Mouse (Mus musculus): ENCODE data around the gene Ankrd49. TPM values are rescaled to one million over a fixed set of nuclear protein-coding genes. Genes with fewer than 3 reads are reported as not detected.

The Ankrd49 gene
- 21.1 and 25.9 TPM in 2 replicates for polyA plus RNA-seq (2011; ENCODE audit: insufficient read length, low read depth, missing spikeins)

DNA sequence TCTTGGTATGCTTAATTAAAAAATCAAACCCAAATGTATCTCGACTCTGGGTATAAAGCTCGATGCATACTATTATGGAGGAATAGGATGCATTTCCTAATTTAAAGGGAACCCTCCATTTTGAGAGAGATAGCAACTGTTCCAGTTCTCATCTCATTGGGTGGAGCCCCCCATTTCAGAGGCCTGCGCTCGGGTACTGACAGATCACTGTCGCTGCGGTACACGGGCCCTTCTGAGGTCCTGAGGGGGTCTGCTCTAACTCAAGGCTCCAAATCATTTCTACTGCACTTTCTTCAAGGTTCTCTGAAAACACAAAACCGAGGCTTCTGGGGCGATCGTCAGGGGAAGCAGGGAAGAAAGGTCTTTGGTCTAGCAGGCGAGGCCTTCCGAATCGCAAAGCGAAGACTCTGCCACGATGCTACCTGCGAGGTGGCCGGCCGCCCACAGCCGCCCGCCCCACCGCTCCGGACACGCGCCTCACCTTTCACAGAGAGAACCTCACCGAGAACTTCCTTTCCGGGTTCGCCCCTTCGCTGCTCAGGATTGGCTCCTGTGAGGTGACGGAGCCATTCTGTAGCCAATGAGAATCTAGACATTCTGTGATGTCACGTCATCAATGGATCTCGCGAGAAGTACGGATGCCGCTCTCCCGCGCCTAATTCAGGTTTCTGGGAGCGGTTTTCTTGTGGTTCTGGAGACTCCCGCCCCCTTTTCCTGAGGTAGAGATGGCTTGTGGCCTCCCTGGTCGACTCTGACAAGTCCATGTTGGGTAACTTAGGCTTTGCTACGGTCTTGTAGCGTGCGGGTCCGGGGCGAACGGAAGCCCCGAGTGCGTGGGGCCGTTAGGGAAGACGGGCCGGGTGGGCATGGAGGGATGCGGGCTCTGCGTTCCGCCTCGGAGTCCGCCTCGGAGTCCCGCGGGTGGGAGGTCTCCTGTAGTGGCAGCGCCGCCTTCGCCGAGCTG lies at the start of gene Ankrd49, which contains the start of gene Mre11a:
Gene Ankrd49, minus strand, starts transcription at position 818 of the 964 bp plus-strand sequence.
Gene Mre11a, plus strand, starts transcription at position 616 of the 964 bp plus-strand sequence.
- H3K4me3 ChIP-seq (ENCODE audit: insufficient read depth, low read length): peak within 1 kb of the TSS; percentile 93
- TF ChIP-seq POLR2A (IDR thresholded peaks at IDR 0.05; ENCODE audit: low read depth, low read length) (peak; percentile 70), CTCF (IDR thresholded peaks at IDR 0.05; ENCODE audit: borderline replicate concordance, insufficient read depth, low read length) (no peak)
- H3K4me1 ChIP-seq (ENCODE audit: control insufficient read depth, insufficient read depth, low read length): no peaks in the 10 kb centered on the region
- H3K27ac ChIP-seq (ENCODE audit: insufficient read depth, low read length): peak within 1 kb of the TSS; percentile 86

DNA sequence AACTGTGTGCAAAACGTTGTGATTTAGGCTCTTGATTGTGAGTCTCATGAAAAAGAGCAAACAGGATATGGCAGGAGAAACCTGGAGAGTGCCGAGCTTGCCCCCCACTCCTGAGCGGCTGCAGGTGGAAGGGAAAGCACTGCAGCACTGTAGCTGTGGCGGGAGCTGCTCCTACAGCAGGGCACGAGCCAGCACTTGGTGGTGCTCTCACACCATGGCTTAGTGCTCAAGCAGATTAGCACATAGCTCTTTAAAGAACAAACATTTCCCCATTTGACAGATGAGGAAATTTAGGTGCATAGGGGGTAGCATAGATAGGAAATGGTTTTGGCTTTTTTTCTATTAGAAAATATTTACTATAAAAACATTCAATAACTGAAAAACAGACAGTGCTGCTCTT lies 47.4 kb upstream of the Ankrd49 start:
- H3K4me3 ChIP-seq (ENCODE audit: insufficient read depth, low read length): no peak overlapping the region
- TF ChIP-seq CTCF (IDR thresholded peaks at IDR 0.05; ENCODE audit: borderline replicate concordance, insufficient read depth, low read length) (no peak), POLR2A (IDR thresholded peaks at IDR 0.05; ENCODE audit: low read depth, low read length) (no peak)
- H3K4me1 ChIP-seq (ENCODE audit: control insufficient read depth, insufficient read depth, low read length): no peaks in the 10 kb centered on the region
- no peak overlapping the region for H3K27ac ChIP-seq (ENCODE audit: insufficient read depth, low read length)

DNA sequence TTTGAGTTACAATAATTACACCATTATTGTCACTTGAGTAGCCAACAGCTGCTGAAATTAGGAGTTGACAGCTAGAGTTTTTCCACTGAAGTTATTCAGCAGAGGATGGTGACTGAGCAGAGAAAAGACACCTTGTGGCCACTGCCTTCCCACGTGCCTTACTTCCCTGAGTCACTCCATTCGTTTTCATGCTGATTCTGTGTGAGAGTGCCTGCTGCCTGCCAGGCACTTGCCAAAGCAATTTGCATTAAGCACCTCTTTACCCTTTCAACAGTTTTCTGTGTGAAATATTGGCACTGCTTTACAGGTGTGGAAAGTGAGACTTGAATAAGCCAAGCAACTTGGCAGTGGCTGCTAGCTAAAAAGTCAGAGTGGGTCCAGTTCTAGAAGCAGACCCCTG lies 43.2 kb upstream of the Ankrd49 start:
- Histone ChIP-seq H3K27ac (ENCODE audit: insufficient read depth, low read length) (no peak overlapping the region), H3K4me1 (ENCODE audit: control insufficient read depth, insufficient read depth, low read length) (no peaks in the 10 kb centered on the region), H3K4me3 (ENCODE audit: insufficient read depth, low read length) (no peak overlapping the region)
- no peak for TF ChIP-seq CTCF (IDR thresholded peaks at IDR 0.05; ENCODE audit: borderline replicate concordance, insufficient read depth, low read length)
- TF ChIP-seq POLR2A (IDR thresholded peaks at IDR 0.05; ENCODE audit: low read depth, low read length): no peak

DNA sequence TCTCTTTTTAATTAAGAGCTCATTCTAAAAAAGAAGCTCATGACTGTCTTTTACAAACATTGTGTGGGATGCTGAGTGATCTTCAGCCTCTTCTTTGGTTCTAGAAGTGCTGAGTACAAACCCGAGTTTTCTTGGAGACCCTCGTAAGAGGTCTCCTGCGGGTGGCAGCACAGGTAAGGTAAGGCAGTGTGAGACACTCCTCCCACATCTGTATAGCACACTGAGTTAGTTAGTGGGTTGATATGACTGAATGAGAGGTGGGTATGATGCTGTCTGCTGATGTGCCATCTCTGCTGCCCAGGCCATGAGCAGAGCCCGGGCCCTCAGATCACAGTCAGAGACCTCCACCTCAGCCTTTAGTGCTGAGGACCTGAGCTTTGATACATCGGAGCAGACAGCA lies 40.2 kb upstream of the Ankrd49 start:
- H3K4me3 ChIP-seq (ENCODE audit: insufficient read depth, low read length): no peak overlapping the region
- H3K4me1 ChIP-seq (ENCODE audit: control insufficient read depth, insufficient read depth, low read length): no peaks in the 10 kb centered on the region; the same call in 1 of the 2 replicates
- TF ChIP-seq POLR2A (IDR thresholded peaks at IDR 0.05; ENCODE audit: low read depth, low read length) (no peak), CTCF (IDR thresholded peaks at IDR 0.05; ENCODE audit: borderline replicate concordance, insufficient read depth, low read length) (no peak)
- no peak overlapping the region for H3K27ac ChIP-seq (ENCODE audit: insufficient read depth, low read length)

DNA sequence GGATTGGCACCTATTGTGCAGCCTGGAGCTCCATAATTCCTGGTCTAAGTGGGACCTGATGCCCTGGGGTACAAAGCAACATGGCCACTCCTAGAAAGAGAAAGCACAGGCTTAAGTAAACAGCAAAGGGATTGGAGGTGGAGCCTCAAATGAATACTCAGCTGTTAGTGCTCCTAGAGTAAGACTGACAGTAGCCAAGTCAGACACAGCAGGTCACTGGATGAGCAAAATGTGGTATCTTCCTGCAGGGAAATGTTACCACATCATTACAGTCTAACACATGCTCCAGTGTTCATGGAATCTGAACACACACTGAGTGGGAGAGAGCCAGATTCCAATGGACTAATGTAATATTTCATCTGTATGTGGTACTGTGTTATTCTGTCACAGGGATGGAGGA lies 36.7 kb upstream of the Ankrd49 start:
- Histone ChIP-seq H3K4me1 (ENCODE audit: control insufficient read depth, insufficient read depth, low read length) (no peaks in the 10 kb centered on the region; the same call in 1 of the 2 replicates), H3K4me3 (ENCODE audit: insufficient read depth, low read length) (no peak overlapping the region), H3K27ac (ENCODE audit: insufficient read depth, low read length) (no peak overlapping the region)
- TF ChIP-seq CTCF (IDR thresholded peaks at IDR 0.05; ENCODE audit: borderline replicate concordance, insufficient read depth, low read length) (no peak), POLR2A (IDR thresholded peaks at IDR 0.05; ENCODE audit: low read depth, low read length) (no peak)

DNA sequence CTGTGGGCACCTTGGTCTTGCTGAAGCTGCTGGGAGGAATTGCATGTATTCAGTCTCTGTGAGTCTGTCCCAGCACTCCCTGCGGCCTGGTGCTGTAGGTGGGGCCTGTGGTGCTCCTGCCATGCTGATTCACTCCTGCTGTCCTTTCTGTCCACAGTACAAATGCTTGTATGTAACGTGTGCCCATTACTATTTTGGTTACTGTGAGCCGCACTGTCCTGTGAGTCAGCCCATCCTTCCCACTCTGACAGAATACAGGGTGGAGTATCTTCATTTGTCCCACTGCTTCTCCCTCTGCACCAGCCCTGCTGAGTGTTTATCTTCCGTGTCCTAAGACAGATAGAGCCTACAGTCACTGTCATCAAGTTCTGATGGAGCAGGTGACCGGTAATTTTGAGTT lies 25.5 kb upstream of the Ankrd49 start:
- Histone ChIP-seq H3K4me1 (ENCODE audit: control insufficient read depth, insufficient read depth, low read length) (no peaks in the 10 kb centered on the region), H3K4me3 (ENCODE audit: insufficient read depth, low read length) (no peak overlapping the region), H3K27ac (ENCODE audit: insufficient read depth, low read length) (no peak overlapping the region)
- TF ChIP-seq CTCF (IDR thresholded peaks at IDR 0.05; ENCODE audit: borderline replicate concordance, insufficient read depth, low read length): no peak
- TF ChIP-seq POLR2A (IDR thresholded peaks at IDR 0.05; ENCODE audit: low read depth, low read length): no peak

DNA sequence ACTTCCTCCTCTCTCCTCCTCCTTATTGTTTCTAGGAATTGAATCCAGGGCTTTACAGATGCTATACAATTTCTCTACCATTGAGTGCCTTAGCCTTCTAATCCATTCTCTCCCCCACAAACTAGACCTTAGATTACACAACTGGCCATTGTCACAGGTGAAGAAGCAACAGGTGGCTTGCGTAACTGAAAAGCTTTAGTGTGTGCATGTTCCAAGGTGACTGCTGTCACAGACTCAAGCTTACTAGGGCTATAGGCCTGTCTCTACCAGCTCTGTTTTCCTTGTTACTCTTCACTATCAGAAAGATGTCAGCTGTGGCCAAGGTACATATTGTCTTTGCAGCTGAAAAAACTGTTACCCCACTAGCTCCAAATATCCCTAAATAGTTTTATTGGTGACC lies 22.1 kb upstream of the Ankrd49 start:
- Histone ChIP-seq H3K4me3 (ENCODE audit: insufficient read depth, low read length) (no peak overlapping the region), H3K27ac (ENCODE audit: insufficient read depth, low read length) (no peak overlapping the region), H3K4me1 (ENCODE audit: control insufficient read depth, insufficient read depth, low read length) (no peaks in the 10 kb centered on the region)
- TF ChIP-seq CTCF (IDR thresholded peaks at IDR 0.05; ENCODE audit: borderline replicate concordance, insufficient read depth, low read length) (no peak), POLR2A (IDR thresholded peaks at IDR 0.05; ENCODE audit: low read depth, low read length) (no peak)

DNA sequence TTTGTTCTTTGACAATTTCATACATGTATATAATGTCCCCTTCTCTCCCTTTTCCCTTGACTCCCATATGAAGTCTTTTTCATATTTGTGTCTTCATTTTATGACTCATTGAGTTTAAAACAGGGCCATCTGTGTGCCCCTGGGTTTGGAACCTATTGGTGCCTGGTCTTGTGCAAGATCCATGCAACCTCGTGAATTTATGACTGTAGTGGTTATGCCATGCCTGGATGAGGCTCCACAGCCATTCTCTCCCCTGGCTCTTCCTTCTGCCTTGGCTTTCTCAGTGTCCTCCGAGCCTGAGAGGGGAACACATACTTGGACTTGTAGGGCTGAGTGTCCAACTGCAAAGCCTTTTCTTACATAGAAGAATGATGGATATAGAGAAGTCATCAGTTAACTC lies 21.1 kb upstream of the Ankrd49 start:
- H3K4me3 ChIP-seq (ENCODE audit: insufficient read depth, low read length): no peak overlapping the region
- H3K27ac ChIP-seq (ENCODE audit: insufficient read depth, low read length): no peak overlapping the region
- no peaks in the 10 kb centered on the region for H3K4me1 ChIP-seq (ENCODE audit: control insufficient read depth, insufficient read depth, low read length)
- no peak for TF ChIP-seq CTCF (IDR thresholded peaks at IDR 0.05; ENCODE audit: borderline replicate concordance, insufficient read depth, low read length)
- TF ChIP-seq POLR2A (IDR thresholded peaks at IDR 0.05; ENCODE audit: low read depth, low read length): no peak

DNA sequence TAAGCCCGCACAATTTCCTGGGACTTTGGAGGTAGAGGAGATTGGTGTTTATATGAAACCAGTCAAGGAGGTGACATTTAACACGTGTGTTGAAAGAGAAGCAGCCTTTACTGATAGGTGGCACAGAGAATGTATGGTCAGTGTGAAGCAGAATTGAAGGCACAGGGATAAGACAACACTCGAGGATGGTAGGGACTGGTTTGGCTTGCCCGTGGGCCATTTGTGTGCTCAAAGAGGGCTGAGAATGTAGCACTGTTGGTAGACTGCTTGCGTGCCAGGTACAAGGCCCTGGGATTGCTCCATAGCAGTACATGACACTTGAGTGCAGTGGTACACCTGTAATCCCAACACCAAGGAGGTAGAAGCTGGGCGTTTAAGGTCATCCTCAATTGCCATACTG lies 2.7 kb upstream of the Ankrd49 start:
- no peak for TF ChIP-seq CTCF (IDR thresholded peaks at IDR 0.05; ENCODE audit: borderline replicate concordance, insufficient read depth, low read length)
- no peak for TF ChIP-seq POLR2A (IDR thresholded peaks at IDR 0.05; ENCODE audit: low read depth, low read length)
- Histone ChIP-seq H3K27ac (ENCODE audit: insufficient read depth, low read length) (no peak overlapping the region), H3K4me3 (ENCODE audit: insufficient read depth, low read length) (no peak overlapping the region), H3K4me1 (ENCODE audit: control insufficient read depth, insufficient read depth, low read length) (no peaks in the 10 kb centered on the region)

DNA sequence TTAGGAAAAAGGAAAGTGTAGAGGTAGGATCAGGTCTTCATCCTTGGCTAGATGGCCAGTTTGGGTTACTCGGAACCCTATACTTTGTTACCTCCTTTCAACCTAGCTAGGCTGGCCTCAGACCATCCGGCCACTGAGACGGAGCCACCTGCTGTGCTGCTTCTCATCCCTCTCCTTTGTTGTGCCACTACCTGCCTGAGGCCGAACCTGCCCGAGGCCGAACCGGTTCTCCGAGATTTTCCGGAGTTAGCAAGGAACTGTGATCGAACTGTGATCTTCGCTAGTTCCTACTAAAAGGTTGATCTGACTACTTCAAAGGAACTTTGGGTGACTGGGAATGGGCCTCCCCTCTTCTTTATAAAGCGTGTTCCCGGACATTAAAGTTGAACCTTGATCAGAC lies 6.3 kb downstream of the Ankrd49 start:
- no peak for TF ChIP-seq POLR2A (IDR thresholded peaks at IDR 0.05; ENCODE audit: low read depth, low read length)
- Histone ChIP-seq H3K4me3 (ENCODE audit: insufficient read depth, low read length) (no peak overlapping the region), H3K4me1 (ENCODE audit: control insufficient read depth, insufficient read depth, low read length) (no peaks in the 10 kb centered on the region), H3K27ac (ENCODE audit: insufficient read depth, low read length) (no peak overlapping the region)
